Mouse (Mus musculus): ENCODE measurements around the gene Mul1. TPM values are rescaled to one million over a fixed set of nuclear protein-coding genes. Genes with fewer than 3 reads are reported as not detected.

The Mul1 gene
- polyA plus RNA-seq, 1 experiment from 2014 or later, result 18.3 TPM

DNA sequence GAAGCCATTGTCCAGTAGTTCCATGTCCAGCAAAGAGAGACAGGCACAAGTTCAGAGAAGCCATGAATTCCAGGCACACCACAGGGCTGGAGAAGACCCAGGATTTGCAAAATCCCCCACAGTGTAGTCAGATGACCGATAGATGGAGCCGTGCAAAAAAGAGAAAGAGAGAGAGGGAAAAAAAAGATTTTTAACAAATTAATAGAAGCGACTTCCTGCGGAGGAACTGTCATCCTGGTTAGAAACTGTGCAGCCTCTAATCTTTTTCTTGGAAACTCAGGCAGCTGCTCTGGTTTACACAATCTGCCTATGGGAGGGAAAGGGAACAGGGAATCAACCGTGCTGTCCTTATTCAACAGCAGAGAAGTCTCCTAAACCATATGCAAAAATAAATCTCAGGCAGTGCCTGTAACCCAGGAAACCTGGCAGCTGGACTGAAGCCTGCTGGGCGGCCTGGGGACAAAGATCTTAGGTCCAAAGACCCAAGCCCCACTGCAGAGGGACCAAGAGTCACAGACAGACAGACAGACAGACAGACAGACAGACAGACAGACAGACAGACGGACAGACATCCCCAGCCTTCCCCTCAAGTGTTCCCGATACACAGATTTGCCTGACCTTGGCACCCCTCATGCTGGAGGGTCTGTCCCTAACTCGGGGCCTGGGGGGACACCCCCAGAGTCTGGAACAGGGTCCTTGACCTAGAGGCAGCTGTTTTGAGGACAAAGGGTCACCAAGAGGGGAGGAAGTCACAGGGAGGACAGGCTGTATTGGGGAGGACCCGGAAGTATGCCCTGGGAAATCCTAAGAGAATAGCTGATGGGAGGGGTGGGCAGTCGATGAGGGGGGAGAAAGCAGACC is 28.7 kb downstream of the Mul1 start:
- ATAC-seq, result peak; percentile 33; the same call in 1 of the 2 replicates

DNA sequence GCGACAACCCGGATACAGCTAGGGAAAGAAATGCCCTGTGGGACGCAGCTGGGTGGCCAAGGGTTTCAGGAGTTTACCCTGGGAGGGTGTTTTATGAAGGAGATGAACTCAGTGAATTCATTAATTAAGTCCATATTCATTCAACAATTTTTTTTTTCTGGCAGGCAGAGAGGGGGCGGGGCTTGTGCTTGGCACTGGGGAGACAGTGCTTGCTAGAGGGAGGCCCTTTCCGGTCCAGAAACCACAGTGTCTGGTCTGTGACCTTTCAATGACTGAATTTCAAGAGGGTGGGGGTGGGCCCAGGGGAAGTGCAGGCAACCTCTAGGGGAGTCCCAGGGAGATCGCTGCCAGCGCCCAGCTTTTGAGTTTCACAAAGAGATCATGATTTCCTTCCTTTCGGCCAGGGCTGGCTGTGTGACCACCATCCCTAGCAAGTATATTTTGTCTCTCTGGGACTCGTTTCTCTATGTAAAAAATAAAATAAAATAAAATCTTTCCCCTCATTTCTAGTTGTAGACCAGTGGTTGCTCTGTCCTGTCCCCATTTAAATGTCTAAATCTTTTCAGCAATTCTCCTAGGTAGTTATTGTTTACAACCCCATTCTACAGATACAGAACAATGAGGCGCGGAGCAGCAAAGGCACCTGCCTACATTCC is 29.5 kb downstream of the Mul1 start:
- Histone ChIP-seq H3K4me1 (ENCODE audit: control insufficient read depth, insufficient read depth, low read length) (peaks cover 35% of the 10 kb centered on the region), H3K9ac (ENCODE audit: low read depth, low read length) (no peak overlapping the region), H3K4me3 (ENCODE audit: low read depth, low read length) (no peak overlapping the region), H3K36me3 (ENCODE audit: control insufficient read depth, insufficient read depth, low read length) (no peaks in the 10 kb centered on the region; the same call in 1 of the 2 replicates), H3K27ac (ENCODE audit: low read length) (peak overlapping the region; percentile 75), H3K27me3 (ENCODE audit: control insufficient read depth, insufficient read depth, low read depth, low read length) (no peaks in the 10 kb centered on the region), H3K4me2 (ENCODE audit: low read length) (peak overlapping the region; percentile 37), H3K9me3 (replicated peaks; ENCODE audit: control insufficient read depth, low read length, poor library complexity, severe bottlenecking) (no peaks in the 10 kb centered on the region)
- ATAC-seq, result peak; percentile 40; the same call in 1 of the 2 replicates
- WGBS, result 7% methylated on average over 11 of the region's 11 CpGs

More for the DNA sequence above, 28.7 kb downstream of the Mul1 start:
- Histone ChIP-seq H3K4me3 (ENCODE audit: low read depth, low read length) (no peak overlapping the region), H3K36me3 (ENCODE audit: control insufficient read depth, insufficient read depth, low read length) (no peaks in the 10 kb centered on the region; the same call in 1 of the 2 replicates), H3K9ac (ENCODE audit: low read depth, low read length) (0 out of 2 replicates have a peak overlapping the region, but pooled peaks have one; percentile 7), H3K4me1 (ENCODE audit: control insufficient read depth, insufficient read depth, low read length) (peaks cover 40% of the 10 kb centered on the region), H3K9me3 (replicated peaks; ENCODE audit: control insufficient read depth, low read length, poor library complexity, severe bottlenecking) (no peaks in the 10 kb centered on the region), H3K27me3 (ENCODE audit: control insufficient read depth, insufficient read depth, low read depth, low read length) (no peaks in the 10 kb centered on the region), H3K27ac (ENCODE audit: low read length) (peak overlapping the region; percentile 75), H3K4me2 (ENCODE audit: low read length) (peak overlapping the region; percentile 19)
- WGBS, result 4% methylated on average over 11 of the region's 11 CpGs

DNA sequence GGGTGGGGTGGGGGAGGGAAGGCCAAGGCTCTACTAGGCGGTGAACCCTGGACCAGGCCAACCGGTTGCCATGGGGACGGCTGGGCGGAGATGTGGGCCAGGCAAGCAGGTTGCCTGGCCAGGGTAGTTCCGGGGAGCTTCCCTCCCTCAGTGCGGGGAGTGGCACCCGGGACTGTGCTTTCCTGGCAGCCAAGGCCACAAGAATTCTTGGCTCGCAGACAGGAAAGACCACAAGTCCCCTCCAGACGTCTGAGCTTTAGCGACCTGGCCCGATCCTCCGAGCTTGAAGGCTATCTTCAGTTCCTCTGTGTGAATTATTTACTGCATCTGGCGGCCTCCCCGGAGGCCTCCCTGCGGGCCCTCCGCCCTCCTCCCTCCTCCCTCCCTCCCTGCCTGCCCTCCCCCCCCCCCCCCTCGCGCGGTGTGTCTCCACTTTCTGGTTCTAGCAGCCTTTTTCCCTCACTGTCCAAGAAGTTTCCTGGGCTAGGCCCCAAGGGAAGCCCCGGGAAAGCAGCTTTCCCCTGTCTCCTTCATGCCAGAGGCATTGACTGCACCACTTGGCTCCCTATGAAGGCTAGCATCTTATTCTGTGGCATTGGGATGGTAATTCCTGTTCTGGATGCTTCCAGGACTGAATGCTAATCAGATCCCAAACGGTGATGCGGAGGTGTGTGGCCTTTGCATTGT is 30.3 kb downstream of the Mul1 start:
- H3K27ac ChIP-seq (ENCODE audit: low read length), result peak overlapping the region; percentile 67
- WGBS, result 2% methylated on average over 19 of the region's 22 CpGs

DNA sequence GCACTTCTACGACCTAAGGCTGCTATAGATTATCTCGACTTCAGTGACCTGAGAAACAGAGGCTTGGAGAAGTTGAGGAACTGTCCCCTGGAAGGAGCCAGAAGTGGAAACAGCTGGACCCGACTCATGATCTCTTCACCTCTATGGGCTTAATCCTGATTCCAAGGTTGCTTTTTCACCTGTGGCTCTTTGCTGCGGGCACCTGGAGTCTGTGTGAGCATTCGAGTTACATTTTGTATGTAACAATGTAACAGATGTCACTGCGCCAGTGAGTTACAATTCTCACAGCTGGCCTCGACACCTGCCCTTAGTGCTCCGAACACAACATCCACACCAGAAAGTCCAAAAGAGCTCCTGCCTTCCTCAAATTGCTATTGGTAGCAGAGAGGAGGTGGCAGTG is 31.0 kb downstream of the Mul1 start:
- no peaks in the 10 kb centered on the region for H3K9me3 ChIP-seq (replicated peaks; ENCODE audit: control insufficient read depth, low read length, poor library complexity, severe bottlenecking)
- no peak overlapping the region for H3K4me2 ChIP-seq (ENCODE audit: low read length)
- no peak overlapping the region for H3K9ac ChIP-seq (ENCODE audit: low read depth, low read length)
- no peaks in the 10 kb centered on the region; the same call in 1 of the 2 replicates for H3K36me3 ChIP-seq (ENCODE audit: control insufficient read depth, insufficient read depth, low read length)
- WGBS, result 41% methylated on average over 8 of the region's 8 CpGs
- H3K27ac ChIP-seq (ENCODE audit: low read length), result peak overlapping the region; percentile 67; the same call in 1 of the 2 replicates
- H3K27me3 ChIP-seq (ENCODE audit: control insufficient read depth, insufficient read depth, low read depth, low read length), result no peaks in the 10 kb centered on the region
- peaks cover 39% of the 10 kb centered on the region for H3K4me1 ChIP-seq (ENCODE audit: control insufficient read depth, insufficient read depth, low read length)
- H3K4me3 ChIP-seq (ENCODE audit: low read depth, low read length), result no peak overlapping the region
- no peak for ATAC-seq

More for the DNA sequence above, 30.3 kb downstream of the Mul1 start:
- no peaks in the 10 kb centered on the region; the same call in 1 of the 2 replicates for H3K36me3 ChIP-seq (ENCODE audit: control insufficient read depth, insufficient read depth, low read length)
- no peak overlapping the region for H3K4me3 ChIP-seq (ENCODE audit: low read depth, low read length)
- peaks cover 39% of the 10 kb centered on the region for H3K4me1 ChIP-seq (ENCODE audit: control insufficient read depth, insufficient read depth, low read length)
- H3K9me3 ChIP-seq (replicated peaks; ENCODE audit: control insufficient read depth, low read length, poor library complexity, severe bottlenecking), result no peaks in the 10 kb centered on the region
- ATAC-seq, result peak; percentile 73
- no peaks in the 10 kb centered on the region for H3K27me3 ChIP-seq (ENCODE audit: control insufficient read depth, insufficient read depth, low read depth, low read length)
- peak overlapping the region; percentile 27; the same call in 1 of the 2 replicates for H3K9ac ChIP-seq (ENCODE audit: low read depth, low read length)
- peak overlapping the region; percentile 37 for H3K4me2 ChIP-seq (ENCODE audit: low read length)

DNA sequence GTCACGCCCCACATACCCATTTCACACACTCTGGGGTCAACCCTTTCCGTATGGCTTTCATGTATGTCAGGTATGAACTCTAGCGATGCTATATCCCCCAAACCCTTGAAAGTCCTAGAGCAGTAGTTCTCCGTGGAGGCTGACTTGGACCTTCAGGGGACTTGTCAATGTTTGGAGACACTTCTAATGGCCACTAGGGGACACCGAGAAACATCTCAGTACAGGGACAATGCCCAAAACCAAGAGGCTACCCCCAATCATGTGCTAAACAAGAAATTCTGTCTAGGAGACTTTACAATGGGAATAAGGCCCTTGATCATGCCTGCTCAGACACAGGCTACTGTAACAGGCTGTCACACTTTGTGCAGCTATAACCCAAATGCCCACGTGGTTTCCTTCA is 32.2 kb downstream of the Mul1 start:
- no peak overlapping the region for H3K4me3 ChIP-seq (ENCODE audit: low read depth, low read length)
- H3K36me3 ChIP-seq (ENCODE audit: control insufficient read depth, insufficient read depth, low read length), result no peaks in the 10 kb centered on the region
- no peaks in the 10 kb centered on the region for H3K9me3 ChIP-seq (replicated peaks; ENCODE audit: control insufficient read depth, low read length, poor library complexity, severe bottlenecking)
- no peak overlapping the region for H3K9ac ChIP-seq (ENCODE audit: low read depth, low read length)
- H3K4me1 ChIP-seq (ENCODE audit: control insufficient read depth, insufficient read depth, low read length), result peaks cover 39% of the 10 kb centered on the region
- ATAC-seq, result no peak
- no peak overlapping the region for H3K27ac ChIP-seq (ENCODE audit: low read length)
- H3K27me3 ChIP-seq (ENCODE audit: control insufficient read depth, insufficient read depth, low read depth, low read length), result no peaks in the 10 kb centered on the region
- no peak overlapping the region for H3K4me2 ChIP-seq (ENCODE audit: low read length)
- WGBS, result 79% methylated on average over 6 of the region's 6 CpGs

DNA sequence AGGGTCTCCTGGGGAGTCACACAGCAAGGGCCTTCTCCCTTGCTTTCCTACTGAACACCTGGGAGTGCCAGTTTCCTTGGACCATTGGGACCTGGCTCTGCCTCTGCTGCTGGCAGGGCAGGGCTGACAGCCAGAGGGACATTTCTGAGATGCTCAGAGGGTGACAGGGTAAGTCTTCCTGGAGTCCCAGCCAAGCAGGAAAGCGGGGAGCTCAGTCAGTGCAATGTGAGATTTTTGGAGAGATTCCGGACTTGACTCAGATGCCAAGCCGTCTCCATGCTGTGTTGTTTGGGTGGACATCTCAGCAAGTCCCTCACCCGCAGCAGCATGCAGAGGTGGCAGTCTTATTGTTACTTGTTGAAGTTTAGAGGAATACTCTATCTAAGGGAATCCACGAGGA is 33.0 kb downstream of the Mul1 start:
- H3K4me3 ChIP-seq (ENCODE audit: low read depth, low read length), result no peak overlapping the region
- ATAC-seq, result no peak
- H3K36me3 ChIP-seq (ENCODE audit: control insufficient read depth, insufficient read depth, low read length), result no peaks in the 10 kb centered on the region
- H3K27ac ChIP-seq (ENCODE audit: low read length), result no peak overlapping the region
- H3K27me3 ChIP-seq (ENCODE audit: control insufficient read depth, insufficient read depth, low read depth, low read length), result no peaks in the 10 kb centered on the region
- H3K9me3 ChIP-seq (replicated peaks; ENCODE audit: control insufficient read depth, low read length, poor library complexity, severe bottlenecking), result no peaks in the 10 kb centered on the region
- 87% methylated on average over 5 of the region's 5 CpGs for WGBS
- H3K4me2 ChIP-seq (ENCODE audit: low read length), result no peak overlapping the region
- peaks cover 35% of the 10 kb centered on the region for H3K4me1 ChIP-seq (ENCODE audit: control insufficient read depth, insufficient read depth, low read length)
- H3K9ac ChIP-seq (ENCODE audit: low read depth, low read length), result no peak overlapping the region

DNA sequence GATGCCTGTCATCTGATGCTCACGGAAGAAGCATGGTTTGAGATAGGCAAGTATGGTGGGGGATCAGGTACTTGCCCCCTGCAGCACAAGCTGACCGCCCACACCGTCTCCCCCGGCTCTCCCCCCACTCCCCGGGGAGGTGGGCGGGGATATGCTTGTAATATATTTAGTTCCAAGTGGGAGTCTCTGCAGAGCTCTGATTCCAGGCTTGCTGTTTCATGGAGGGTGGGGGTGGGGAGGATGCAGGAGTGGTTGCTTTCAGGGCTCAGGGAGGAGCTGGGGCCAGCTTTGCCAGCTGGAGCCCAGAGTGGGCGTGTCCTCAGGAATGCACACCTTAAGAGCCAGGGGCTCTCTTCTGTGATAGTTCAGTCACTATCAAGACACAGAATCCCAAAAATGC is 34.6 kb downstream of the Mul1 start:
- Histone ChIP-seq H3K36me3 (ENCODE audit: control insufficient read depth, insufficient read depth, low read length) (no peaks in the 10 kb centered on the region), H3K4me3 (ENCODE audit: low read depth, low read length) (no peak overlapping the region), H3K27ac (ENCODE audit: low read length) (no peak overlapping the region), H3K9ac (ENCODE audit: low read depth, low read length) (no peak overlapping the region), H3K9me3 (replicated peaks; ENCODE audit: control insufficient read depth, low read length, poor library complexity, severe bottlenecking) (no peaks in the 10 kb centered on the region), H3K27me3 (ENCODE audit: control insufficient read depth, insufficient read depth, low read depth, low read length) (no peaks in the 10 kb centered on the region), H3K4me1 (ENCODE audit: control insufficient read depth, insufficient read depth, low read length) (peaks cover 19% of the 10 kb centered on the region), H3K4me2 (ENCODE audit: low read length) (no peak overlapping the region)
- 18% methylated on average over 7 of the region's 7 CpGs for WGBS
- ATAC-seq, result no peak

DNA sequence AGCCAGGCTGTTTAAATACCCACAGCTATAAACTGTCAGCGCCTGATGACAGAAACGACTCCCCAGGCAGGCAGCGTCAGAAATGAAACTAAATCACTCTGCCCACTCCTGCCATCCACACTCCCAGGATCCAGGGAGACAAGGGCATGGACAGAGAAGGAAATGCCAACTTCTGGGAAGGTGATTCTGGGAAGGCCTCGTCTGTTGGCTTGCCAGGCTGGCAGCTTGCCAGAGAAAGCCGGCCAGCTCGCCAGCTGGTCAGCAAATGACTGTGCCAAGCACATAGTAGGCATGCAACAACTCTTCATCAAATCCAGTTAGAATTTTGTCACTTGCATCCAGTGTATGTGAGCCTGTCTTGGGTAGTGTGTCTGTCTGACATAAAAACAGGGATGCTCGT is 36.8 kb downstream of the Mul1 start:
- H3K9ac ChIP-seq (ENCODE audit: low read depth, low read length), result no peak overlapping the region
- no peak overlapping the region for H3K4me2 ChIP-seq (ENCODE audit: low read length)
- H3K9me3 ChIP-seq (replicated peaks; ENCODE audit: control insufficient read depth, low read length, poor library complexity, severe bottlenecking), result no peaks in the 10 kb centered on the region
- 68% methylated on average over 7 of the region's 7 CpGs for WGBS
- peaks cover 5% of the 10 kb centered on the region for H3K4me1 ChIP-seq (ENCODE audit: control insufficient read depth, insufficient read depth, low read length)
- no peak overlapping the region for H3K27ac ChIP-seq (ENCODE audit: low read length)
- H3K36me3 ChIP-seq (ENCODE audit: control insufficient read depth, insufficient read depth, low read length), result no peaks in the 10 kb centered on the region
- H3K4me3 ChIP-seq (ENCODE audit: low read depth, low read length), result no peak overlapping the region
- ATAC-seq, result no peak
- no peaks in the 10 kb centered on the region for H3K27me3 ChIP-seq (ENCODE audit: control insufficient read depth, insufficient read depth, low read depth, low read length)

All from midbrain, embryonic 16.5 days (tissue).